Mouse (Mus musculus): Measurements from ENCODE around the gene D230025D16Rik.
"Not testable (repeated sequence)": the region's sequence is repeated elsewhere in the genome, so short reads cannot be mapped to it uniquely, and the experiment has no call there.

Gene D230025D16Rik

DNA sequence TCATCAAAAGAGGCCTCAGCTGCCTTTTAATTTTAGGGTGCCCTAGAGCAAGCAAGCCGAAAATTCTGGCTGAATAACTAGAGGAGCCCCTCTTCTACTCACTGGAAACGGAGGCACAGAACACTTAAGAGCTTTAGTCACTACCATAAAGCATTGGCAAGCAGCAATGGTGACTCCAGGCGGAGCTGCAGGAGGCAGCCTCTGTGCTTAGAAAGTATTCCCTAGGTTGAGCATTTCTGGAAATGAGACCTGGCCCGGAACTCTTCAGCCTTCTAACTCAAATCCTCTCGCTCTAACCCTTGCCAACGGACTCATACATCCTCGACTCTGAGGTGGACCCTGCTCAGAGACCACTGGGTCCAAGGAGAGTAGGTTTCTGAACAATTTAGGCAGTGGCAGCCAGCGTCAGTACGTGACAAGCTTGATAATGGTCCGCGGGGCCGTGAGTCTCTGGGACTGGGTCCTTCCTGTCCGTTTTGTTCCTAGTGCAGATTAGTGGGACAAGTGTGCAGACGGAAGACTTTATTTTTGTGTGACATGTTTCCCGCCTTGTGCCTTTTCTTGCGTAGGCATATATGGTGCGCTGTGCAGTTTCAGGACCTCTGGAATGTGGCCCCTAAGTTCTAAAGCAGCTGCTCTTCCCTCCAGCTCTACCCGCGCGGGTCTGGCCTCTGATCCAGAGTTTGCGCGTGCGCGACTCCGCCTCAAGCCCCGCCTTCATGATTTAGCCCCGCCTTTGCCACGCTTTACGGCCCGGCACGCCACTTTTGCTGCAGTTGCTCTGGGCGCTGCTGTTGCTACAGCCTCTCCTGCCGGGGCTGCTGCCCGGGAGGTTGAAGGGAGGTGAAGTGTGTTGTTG is at the start of gene D230025D16Rik:
TSS of gene D230025D16Rik (plus strand) at position 733 of the 859 bp plus-strand sequence.
- DNase-seq (ENCODE audit: inconsistent ontology term): peak; percentile 92

DNA sequence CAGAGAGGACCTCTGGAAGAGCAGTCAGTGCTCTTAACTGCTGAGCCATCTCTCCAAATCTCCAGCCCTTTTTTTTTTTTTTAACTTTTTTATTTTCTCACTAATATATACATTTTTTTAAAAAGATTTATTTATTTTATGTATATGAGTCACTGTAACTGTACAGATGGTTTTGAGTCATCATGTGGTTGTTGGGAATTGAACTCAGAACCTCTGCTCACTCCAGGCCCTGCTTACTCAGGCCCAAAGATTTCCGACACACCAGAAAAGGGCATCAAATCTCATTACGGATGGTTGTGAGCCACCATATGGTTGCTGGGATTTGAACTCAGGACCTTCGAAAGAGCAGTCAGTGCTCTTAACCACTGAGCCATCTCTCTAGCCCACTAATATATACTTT is 49.7 kb upstream of the D230025D16Rik start:
- DNase-seq (ENCODE audit: inconsistent ontology term): not testable (repeated sequence)

DNA sequence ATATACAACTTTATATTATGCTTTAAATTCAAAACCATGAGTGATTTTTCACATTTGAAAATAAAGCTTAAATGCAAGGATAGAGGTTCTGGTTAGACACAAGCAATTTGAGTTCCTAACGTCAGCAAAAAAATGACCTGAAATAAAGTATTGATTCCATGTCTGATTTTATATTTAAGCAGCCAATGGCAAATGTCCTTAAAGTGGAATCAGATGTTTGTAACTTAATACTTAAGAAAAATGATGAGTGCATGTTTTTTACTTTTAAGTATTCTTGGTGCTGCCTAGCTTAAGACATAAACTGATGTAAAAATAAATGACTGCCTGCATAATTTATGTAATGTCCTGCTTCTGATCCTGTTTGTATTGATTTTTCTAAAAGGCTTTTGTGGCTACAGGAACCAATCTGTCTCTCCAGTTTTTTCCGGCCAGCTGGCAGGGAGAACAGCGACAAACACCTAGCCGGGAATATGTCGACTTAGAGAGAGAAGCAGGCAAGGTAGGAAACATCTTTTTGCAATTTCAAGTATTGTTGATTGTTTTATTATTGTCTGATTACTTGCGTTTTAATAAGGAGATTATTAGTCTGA is 46.6 kb upstream of the D230025D16Rik start:
- no peak for DNase-seq (ENCODE audit: inconsistent ontology term)

DNA sequence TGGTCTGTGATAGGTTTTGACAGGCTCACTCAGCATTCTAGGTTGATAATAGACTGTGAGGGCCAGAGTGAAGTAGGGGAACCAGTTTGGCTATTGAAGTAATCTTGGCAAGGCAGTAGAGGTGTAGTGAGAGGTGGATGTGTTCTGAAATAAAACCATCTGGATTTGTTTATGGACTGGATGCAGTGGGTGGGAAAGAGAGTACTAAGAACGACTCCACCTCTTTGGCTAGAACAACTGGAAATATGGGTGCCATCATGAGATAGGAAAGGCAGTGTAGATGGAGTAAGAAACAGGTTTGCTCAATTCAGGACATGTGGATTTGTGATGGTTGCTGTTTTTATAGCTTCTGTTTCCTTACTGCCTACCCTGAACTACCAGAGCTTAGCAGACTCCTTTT is 42.7 kb upstream of the D230025D16Rik start:
- DNase-seq (ENCODE audit: inconsistent ontology term): no peak

DNA sequence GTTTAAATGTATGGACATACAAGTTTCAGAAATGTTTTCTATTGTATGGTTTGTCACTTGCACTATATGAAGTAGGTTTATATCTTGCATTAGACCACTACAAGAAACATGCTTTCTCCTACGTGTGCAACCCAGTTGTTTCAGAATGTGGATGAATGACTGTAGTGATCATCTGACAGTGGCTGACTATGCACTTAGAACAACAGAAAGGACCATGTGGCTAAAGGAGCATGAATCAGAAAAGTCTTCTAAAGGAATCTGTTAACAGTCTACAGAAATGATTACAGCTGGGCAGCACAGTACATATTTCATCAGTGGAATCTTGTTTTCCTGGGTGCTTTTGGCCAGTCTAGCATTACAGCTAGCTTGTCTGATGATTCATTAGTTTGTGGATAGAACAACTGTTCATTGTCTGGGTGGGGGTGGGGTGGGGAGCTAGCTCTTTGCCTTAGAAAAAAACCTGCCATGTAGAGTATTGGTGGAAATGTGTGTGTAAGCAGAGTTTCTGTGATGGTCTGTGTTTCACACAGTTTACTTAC is 38.4 kb upstream of the D230025D16Rik start:
- DNase-seq (ENCODE audit: inconsistent ontology term): peak; percentile 97

DNA sequence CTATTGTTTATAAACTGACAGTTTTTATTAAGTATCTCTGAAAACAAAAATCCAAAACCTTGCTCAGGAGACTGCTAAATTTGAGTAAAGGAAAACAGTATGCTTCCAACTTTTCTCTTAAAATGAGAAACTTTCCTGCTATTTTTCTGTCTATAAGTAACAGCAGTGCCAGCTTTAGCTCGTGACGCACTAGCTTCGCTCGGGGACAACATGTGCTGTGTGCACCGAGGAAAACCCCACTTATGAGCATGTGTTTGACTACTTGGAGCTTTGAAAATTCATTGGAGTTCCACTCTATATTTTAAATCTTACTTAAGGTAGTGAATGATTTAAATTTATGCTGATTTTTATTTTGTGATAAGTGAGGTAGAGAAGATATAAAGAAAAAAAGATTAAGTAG is 32.8 kb upstream of the D230025D16Rik start:
- DNase-seq (ENCODE audit: inconsistent ontology term): no peak

DNA sequence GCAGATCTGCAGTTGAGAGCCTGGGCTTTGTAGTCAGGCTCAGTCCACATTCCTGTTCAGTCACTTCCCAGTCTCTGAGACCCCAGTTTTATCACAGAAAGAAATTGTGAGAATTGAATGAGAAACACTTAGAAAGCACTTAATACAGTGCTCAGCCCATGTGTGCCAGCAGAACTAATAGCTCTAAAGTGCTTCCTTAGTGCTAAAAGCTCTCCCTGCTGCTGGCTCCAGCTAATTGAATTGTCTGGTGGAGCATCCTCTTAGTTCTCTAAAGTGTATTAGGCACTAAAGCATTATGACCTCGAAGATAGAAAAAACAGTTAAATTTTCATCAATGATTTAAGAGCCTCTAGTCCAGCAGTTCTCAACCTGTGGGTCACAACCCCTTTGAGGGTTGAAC is 19.2 kb upstream of the D230025D16Rik start:
- no peak for DNase-seq (ENCODE audit: inconsistent ontology term)

DNA sequence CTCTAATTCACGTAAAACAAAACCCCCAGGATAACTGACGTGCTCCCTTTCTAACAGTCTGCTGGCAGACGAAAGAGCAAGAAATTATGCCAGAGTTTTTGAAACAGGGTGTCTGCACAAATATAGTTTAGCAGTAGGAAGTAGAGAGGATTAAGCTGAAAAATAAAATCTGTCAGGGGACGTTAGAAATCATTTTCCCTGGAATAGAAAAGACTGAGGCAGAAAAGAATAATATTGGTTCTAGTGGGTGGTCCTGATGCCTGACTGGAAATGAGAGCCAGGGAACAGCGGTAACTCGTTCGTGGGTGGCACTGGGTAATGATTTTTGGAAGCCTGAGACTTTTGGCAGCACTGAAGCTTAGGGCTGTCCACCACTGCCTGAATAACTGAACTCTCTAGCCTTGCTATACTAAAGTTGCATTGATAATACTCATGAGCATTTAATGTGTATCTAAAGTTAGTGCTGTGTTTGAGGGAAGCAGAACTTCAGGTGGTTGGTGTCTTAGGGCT is 18.1 kb upstream of the D230025D16Rik start:
- peak; percentile 20 for DNase-seq (ENCODE audit: inconsistent ontology term)

DNA sequence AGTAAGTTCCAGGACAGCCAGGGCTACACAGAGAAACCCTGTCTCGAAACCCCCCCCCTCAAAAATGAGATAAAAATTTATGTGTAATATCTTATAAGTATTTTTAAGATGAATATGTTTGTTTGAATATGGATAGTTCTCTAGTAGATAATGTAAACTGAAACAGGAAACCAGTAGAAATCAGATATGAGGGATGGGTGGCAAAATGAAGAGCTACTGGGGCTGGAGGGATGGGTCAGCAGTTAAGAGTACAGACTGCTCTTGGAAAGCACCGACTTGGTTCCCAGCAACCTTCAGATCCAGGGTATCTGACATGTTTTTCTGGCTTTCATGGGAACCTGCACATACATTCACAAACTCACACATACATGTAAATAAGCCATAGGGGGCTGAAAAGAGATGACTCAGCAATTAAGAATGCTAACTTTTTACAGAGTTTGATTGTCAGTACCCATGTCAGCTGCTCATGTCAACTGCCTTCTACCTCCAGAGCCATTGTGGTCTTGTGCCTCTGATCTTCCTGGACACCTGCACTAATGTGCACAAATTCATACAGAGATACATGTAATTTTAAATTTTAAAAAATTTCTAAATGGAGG is 17.2 kb upstream of the D230025D16Rik start:
- no peak for DNase-seq (ENCODE audit: inconsistent ontology term)

DNA sequence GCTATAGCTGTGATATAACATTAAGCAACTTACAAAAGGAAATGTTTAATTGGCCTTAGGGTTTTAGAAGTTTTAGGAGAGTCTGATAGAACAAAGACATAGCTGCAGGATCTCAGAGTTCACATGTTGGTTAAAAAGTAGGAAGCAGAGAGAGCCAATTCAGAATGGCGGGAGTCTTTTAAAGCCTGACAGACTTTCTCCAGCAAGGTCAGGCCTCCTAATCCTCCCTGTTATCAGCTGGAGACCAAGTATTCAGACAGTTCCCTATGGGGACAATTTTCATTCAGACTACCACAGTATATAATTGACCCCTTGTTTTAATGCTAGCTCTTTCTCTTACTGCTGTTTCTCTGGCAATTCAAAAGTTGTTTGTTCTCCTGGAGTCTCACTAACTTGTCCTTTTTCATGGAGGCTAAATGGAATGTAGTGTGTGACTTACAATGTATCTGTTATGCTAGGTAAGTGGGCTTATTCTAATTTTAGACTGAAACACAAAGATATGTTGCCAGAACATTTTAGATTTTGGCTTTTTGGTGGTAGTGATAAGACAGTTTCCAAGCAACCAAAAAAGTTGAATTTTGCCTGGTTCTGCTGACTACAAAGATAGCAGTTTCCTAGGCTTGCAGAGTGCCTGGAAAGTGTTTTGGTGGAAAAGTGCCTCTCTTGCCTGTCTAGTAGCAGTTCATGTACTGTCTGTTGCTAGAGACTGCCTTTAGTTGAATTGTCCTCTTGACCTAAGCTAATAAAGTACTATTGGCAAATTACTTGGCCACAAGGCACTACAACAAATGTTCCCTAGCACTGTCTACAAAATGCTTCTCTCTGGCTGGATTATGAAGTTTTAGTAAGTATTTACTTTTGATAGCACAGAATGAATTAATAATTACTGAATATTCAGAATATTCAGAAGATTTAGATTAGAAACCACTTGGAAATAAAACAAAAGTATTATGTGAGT is 15.5 kb upstream of the D230025D16Rik start:
- DNase-seq (ENCODE audit: inconsistent ontology term): no peak

DNA sequence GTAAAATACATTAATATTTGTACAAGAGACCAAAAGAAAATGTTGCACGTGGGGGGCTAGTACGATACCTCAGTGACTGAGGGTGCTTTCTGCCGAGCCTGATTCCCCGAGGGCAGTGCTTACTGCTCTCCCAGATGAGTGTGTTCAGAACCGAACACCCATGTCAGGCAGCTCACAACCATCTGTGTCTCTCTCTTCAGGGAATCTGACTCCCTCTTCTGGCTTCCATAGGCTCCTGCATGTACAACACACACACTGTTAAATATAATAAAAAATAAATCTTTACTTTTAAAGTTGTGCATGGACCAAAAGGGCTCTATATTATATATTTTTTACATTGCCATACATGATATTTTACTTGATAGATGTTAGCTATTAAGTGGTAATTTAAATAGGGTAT is 10.8 kb upstream of the D230025D16Rik start:
- DNase-seq (ENCODE audit: inconsistent ontology term): no peak

DNA sequence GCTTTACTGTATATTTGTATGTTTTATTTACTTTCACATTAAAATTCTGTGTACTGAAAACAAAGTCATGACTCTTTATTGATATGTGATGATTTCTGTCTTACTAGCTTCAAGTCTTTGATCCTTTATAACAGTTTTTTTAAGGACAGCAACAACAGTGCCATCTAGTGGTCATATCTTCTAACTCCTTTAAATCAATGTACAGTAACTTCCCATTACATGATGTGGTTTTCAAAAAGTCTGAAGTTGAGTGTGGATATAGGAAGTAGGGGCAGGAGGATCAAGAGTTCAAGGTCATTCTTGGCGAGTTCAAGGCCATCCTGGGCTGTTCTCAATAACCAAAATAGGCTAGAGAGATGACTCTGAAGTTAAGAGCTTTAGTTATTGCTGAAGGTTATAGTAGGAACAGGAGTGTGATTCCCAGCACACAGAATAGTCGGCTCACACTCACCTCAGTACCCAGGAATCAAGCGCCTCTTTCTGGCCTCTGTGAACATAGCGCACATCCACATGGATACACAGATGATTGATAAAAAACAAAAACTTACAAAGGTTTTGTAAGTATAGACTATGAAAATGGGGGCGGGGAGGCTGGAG is 6.9 kb upstream of the D230025D16Rik start:
- peak; percentile 48 for DNase-seq (ENCODE audit: inconsistent ontology term)

DNA sequence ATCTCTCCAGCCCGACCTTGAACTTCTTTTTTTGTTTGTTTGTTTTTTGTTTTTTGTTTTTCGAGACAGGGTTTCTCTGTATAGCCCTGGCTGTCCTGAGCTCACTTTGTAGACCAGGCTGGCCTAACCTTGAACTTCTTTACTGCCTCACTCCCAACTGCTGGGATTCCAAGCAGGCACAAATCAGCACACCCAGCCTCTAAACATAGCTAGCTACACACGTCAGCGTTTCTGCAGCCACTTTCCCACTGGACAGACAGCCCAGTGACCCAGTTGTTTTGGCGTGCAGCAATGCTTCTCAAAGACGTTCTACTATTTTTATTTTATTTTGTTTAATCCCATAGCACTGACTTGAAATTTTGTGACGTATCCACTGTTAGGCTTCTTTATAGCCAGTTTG is 1.1 kb upstream of the D230025D16Rik start:
- no peak for DNase-seq (ENCODE audit: inconsistent ontology term)

DNA sequence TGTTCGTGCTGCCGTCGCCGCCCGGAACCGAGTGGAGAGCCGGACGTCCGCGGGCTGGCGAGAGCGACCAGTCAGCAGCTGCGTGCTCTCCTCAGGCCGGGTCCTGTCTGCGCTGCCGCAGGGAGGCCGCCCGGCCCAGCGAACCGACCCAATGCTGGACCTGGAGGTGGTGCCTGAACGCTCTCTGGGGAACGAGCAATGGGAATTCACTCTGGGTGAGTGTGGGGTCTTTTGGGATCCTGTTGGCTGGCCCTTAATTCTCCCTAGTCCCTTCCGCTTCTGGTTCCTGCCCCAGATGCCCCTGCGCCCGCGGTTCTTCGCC is 288 bp downstream of the D230025D16Rik start:
- DNase-seq (ENCODE audit: inconsistent ontology term): no peak

DNA sequence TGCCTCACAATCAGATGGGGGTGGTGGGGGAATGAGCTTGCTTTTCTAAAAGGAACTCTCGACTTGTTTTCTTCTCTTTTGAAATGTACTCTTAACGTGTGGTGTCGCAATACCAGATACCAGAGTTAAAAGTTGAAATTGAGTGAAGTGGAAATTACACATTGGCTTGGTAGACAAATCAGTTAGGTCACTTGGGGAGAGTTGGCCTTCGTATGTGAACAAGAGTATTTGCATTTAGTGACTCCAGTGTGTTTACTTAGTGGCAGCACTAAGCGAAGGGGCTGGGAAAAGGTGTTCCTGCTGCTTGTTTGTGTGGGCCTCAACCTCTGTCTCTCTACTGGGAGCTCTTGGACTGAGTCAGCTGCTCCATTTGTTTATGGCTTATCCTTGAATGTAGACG is 972 bp downstream of the D230025D16Rik start:
- DNase-seq (ENCODE audit: inconsistent ontology term): no peak

DNA sequence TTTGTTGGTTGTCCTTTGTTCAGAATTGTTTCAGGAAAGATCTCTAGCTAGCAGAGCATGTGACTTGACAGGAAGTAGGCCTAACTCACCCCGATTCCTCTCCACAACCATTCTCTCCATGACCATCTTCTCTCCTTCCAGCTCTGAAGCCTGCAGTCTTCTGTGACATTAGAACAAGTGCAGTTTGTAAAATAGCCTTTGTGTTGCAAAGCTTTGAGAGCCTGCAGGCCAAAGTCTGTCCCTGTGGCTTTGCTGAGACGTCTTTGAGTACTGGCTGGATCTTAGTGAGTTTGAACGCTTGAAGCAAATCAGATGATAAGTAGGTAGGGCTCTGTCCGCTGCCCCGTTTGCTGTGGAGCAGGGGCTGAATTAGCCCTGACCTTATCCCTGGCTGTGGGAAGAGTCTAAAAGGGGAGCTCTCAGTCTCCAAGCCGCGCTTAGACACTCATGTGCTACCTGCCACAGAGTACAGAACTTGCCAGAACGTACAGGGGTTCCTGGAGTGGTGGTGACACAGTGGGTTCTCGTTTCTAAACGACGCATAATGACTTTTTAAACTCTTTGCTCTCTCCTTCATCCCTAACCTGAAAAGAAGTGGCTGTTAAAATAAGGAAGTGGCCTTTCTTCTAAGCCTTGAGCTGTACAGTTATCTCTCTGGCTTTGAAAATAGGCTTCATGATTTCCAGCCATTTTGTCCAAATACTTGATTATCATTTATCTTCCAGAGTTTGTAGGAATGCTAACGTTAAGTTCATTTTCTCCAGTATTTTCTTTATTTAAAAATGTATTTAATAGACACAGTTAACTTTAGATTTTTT is 6.8 kb downstream of the D230025D16Rik start:
- no peak for DNase-seq (ENCODE audit: inconsistent ontology term)

DNA sequence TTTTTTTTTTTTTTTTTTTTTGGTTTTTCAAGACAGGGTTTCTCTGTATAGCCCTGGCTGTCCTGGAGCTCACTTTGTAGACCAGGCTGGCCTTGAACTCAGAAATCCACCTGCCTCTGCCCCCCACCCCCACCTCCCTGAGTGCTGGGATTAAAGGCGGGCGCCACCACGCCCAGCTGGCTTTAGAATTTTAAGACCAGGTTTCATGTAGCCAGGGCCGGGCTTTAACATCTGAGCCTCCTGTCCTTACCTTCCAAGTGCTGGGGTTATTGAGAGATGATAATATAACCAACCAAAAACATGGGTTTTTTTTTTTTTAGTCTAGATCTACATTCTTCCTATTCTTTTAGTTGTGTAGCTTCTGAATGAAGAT is 7.4 kb downstream of the D230025D16Rik start:
- not testable (repeated sequence) for DNase-seq (ENCODE audit: inconsistent ontology term)

DNA sequence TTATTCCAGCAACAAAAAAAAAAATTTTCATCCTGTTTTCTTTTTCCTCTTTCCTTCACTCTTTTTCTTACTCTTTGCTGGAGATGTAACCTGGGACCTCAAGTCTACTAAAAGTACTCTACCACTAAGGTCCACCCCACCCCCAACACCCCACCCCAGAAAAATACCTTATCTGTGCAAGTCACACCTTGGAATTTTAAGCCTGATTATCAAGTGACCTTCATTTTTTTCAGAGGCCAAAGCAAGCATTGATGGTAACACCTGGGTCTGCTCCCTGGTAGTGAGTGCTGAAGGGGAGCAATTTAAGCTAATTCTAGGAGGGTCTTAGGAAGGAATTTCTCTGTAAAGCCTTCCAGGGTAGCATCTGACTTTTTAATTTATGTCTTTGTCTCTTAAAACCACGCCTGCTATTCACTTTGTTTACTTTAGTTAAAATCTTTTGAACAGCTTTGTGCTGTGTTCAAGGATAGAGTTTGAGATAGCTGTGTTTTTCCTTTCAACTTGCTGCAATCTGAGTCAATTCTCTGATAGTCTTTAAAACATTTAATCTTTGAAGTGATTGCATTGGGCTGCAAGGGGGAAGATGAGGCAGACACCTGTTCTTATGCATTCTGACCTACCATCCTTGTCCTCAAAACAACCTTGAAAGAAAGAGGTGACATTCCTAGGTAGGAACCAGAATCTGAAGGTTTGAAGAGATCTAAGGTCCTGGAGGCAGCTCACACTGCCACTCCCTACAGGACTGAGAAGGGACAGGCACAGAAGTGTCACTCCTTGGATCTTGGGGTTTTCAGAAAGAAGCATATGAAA is 8.4 kb downstream of the D230025D16Rik start:
- DNase-seq (ENCODE audit: inconsistent ontology term): no peak

DNA sequence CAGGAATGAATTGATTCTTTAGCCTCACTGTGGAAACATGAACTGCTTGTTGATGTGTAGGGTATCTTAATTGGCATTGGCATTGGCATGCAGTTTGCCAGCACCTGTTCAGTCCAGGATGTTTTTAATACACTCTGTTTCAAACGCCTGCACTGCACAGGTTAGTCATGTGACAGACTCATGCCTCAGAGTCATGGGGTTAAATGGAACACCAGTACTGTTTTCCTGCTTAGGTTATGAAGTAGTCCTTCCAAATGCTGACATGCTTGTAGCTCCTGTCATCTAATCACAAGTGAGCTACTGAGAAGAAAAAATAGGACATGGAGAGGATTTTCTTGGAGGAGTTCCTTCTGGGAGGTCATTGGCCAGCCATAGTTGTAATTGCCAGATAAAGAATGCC is 10.3 kb downstream of the D230025D16Rik start:
- no peak for DNase-seq (ENCODE audit: inconsistent ontology term)

Data from Muller cell, postnatal 12 days (primary cell).